Mouse (Mus musculus) hindbrain, embryonic 12.5 days (tissue): Measurements from ENCODE around the gene Spock1. TPM values are rescaled to one million over a fixed set of nuclear protein-coding genes. Genes with fewer than 3 reads are reported as not detected.

ENCODE experiments used
- ATAC-seq: fragments of 200-750 bp; cut with Nextera tagmentation; 2 replicates; pipeline ENCODE4 v1.8.0; 2017; ENCODE audit warnings: moderate TSS enrichment; ENCODE audit not compliant: low FRiP score
- H3K27ac ChIP-seq: fragments of 300-500 bp; sonication (generic); 2 replicates; pipeline ENCODE4 v1.5.1; 2016; ENCODE audit warnings: mild to moderate bottlenecking
- H3K27me3 ChIP-seq: fragments of 300-500 bp; sonication (generic); 2 replicates; pipeline ENCODE4 v1.6.1; 2016; ENCODE audit warnings: mild to moderate bottlenecking
- H3K36me3 ChIP-seq: fragments of 300-500 bp; sonication (generic); 2 replicates; pipeline ENCODE4 v1.6.1; 2016; ENCODE audit warnings: mild to moderate bottlenecking
- H3K4me1 ChIP-seq: fragments of 300-500 bp; sonication (generic); 2 replicates; pipeline ENCODE4 v1.6.1; 2016
- H3K4me2 ChIP-seq: fragments of 300-500 bp; sonication (generic); replicated peaks from 2 replicates; pipeline ENCODE4 v1.6.1; 2016; ENCODE audit warnings: mild to moderate bottlenecking
- H3K4me3 ChIP-seq: fragments of 300-500 bp; sonication (generic); 2 replicates; pipeline ENCODE4 v1.5.1; 2016; ENCODE audit warnings: mild to moderate bottlenecking
- H3K9ac ChIP-seq: fragments of 300-500 bp; sonication (generic); 2 replicates; pipeline ENCODE4 v1.6.1; 2016; ENCODE audit warnings: mild to moderate bottlenecking, moderate library complexity
- H3K9me3 ChIP-seq: fragments of 300-500 bp; sonication (generic); replicated peaks from 2 replicates; pipeline ENCODE4 v1.6.1; 2016; ENCODE audit warnings: mild to moderate bottlenecking
- WGBS: fragments of 180-500 bp; shearing (Covaris S2); methylation state at CpG from one replicate; pipeline ENCODE4 v1.1.7; 2016; 5-methylcytosine and 5-hydroxymethylcytosine counted together
- polyA plus RNA-seq: library from polyadenylated mRNA; unstranded; fragments of >200 nt; fragmentation: Nextera tagmentation; extraction: Ambion mirVana; gene quantifications from 2 replicates; pipeline ENCODE4 v1.2.1, GENCODE M21; 2016

Spock1 gene
- polyA plus RNA-seq, 1 experiment from 2014 or later = 31.2 TPM

GRCm38 (mm10) chr13:57760618-57761017, 147.5 kb downstream of the Spock1 start:
- WGBS = 85% methylated on average over 3 of the region's 3 CpGs
- no peak for ATAC-seq
- H3K4me2 ChIP-seq = no peak overlapping the region
- no peaks in the 10 kb centered on the region for H3K36me3 ChIP-seq
- H3K27ac ChIP-seq = no peak overlapping the region
- H3K27me3 ChIP-seq = no peaks in the 10 kb centered on the region
- H3K4me3 ChIP-seq = no peak overlapping the region
- no peak overlapping the region for H3K9ac ChIP-seq
- H3K9me3 ChIP-seq = no peaks in the 10 kb centered on the region
- H3K4me1 ChIP-seq = peaks cover 5% of the 10 kb centered on the region; the same call in 1 of the 2 replicates

- no peak for ATAC-seq
- H3K9ac ChIP-seq = no peak overlapping the region
- H3K36me3 ChIP-seq = no peaks in the 10 kb centered on the region
- H3K27me3 ChIP-seq = no peaks in the 10 kb centered on the region
- no peak overlapping the region for H3K4me2 ChIP-seq
- H3K27ac ChIP-seq = no peak overlapping the region
- H3K4me3 ChIP-seq = no peak overlapping the region
- 58% methylated on average over 3 of the region's 3 CpGs for WGBS
- no peaks in the 10 kb centered on the region for H3K9me3 ChIP-seq
- H3K4me1 ChIP-seq = peaks cover 5% of the 10 kb centered on the region; the same call in 1 of the 2 replicates
Measured at GRCm38 (mm10) chr13:57756316-57756715, 151.8 kb downstream of the Spock1 start.

DNA sequence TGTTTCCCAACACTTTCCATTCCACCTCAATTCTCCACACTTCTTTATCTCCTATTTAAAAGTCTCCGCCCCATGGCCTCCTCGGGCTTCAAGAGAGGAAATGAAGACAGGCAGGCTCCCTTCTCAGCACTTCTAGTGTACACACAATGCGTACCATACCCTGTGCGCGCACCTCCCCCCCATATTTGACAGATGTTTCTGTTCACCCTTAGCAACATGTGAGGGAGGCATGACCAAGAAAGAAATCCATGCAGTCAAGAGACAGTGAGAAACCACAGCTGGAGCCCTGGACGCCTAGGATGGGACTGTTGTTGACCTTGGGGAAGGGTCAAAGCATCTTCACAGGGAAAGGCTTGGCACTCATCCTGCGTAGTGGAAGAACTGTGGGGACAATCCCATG, 157.3 kb downstream of the Spock1 start:
- Histone ChIP-seq H3K4me3 (no peak overlapping the region), H3K4me1 (0 out of 2 replicates have a peak, but pooled peaks cover 3% of the 10 kb centered on the region), H3K9me3 (peaks cover 5% of the 10 kb centered on the region; the same call in 1 of the 2 replicates), H3K27me3 (no peaks in the 10 kb centered on the region), H3K4me2 (no peak overlapping the region), H3K36me3 (no peaks in the 10 kb centered on the region), H3K9ac (no peak overlapping the region), H3K27ac (no peak overlapping the region)
- no peak for ATAC-seq
- WGBS = 64% methylated on average over 7 of the region's 7 CpGs

- Histone ChIP-seq H3K27me3 (no peaks in the 10 kb centered on the region), H3K9me3 (peaks cover 5% of the 10 kb centered on the region; the same call in 1 of the 2 replicates), H3K4me1 (peaks cover 12% of the 10 kb centered on the region), H3K9ac (no peak overlapping the region), H3K4me3 (no peak overlapping the region), H3K4me2 (no peak overlapping the region), H3K36me3 (no peaks in the 10 kb centered on the region), H3K27ac (no peak overlapping the region)
- WGBS = 78% methylated on average over 3 of the region's 3 CpGs
- ATAC-seq = no peak
Measured at GRCm38 (mm10) chr13:57744667-57745066, 163.5 kb downstream of the Spock1 start.

DNA sequence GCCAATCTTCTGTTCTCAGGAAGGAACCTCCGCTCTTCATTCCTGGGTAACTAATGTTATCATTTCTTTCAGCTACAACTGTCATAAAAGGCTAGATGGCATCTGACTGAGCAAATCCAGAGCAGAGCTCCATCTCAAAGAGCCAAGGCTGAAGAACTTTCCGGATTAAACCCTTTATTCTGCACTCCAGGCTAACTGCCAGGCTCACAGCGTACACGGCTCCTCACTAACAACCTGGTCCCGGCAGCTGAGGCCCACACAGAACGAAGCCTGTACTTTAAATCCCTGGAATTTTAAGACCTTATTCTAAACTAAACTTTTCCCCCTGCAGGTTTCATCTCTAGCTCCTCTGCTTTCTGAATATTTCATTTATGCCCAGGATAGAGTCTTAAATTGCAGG, 166.9 kb downstream of the Spock1 start:
- Histone ChIP-seq H3K36me3 (no peaks in the 10 kb centered on the region), H3K4me3 (no peak overlapping the region), H3K27me3 (no peaks in the 10 kb centered on the region), H3K9me3 (no peaks in the 10 kb centered on the region), H3K9ac (no peak overlapping the region), H3K4me1 (peaks cover 16% of the 10 kb centered on the region), H3K4me2 (no peak overlapping the region), H3K27ac (no peak overlapping the region)
- ATAC-seq = no peak
- 77% methylated on average over 6 of the region's 6 CpGs for WGBS

- Histone ChIP-seq H3K36me3 (no peaks in the 10 kb centered on the region), H3K9me3 (no peaks in the 10 kb centered on the region), H3K4me3 (no peak overlapping the region), H3K4me2 (no peak overlapping the region), H3K27ac (peak overlapping the region; percentile 49), H3K27me3 (no peaks in the 10 kb centered on the region), H3K4me1 (peaks cover 20% of the 10 kb centered on the region), H3K9ac (no peak overlapping the region)
- WGBS = 52% methylated on average over 5 of the region's 5 CpGs
- no peak for ATAC-seq
Measured at GRCm38 (mm10) chr13:57740473-57740872, 167.7 kb downstream of the Spock1 start.

DNA sequence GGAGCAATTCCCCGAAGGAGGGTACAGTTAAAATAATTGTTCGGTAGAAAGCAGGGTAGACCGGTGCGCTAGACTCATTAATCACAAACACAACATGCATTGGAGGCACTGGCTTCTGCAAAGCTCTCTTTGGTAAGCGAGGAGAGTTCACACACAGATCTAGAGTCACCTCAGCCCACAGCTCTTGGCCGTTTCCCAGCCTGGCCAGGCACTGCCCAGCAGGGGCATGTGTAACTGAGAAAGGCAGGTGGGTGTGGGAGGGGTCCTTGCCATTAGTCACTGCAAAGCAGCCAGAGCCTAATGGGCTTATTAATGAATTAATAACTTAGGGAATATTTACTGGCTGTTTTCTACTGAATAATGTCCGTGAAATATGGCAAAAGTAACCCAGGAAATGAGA, 172.1 kb downstream of the Spock1 start:
- no peak for ATAC-seq
- H3K4me1 ChIP-seq = peaks cover 19% of the 10 kb centered on the region
- H3K27ac ChIP-seq = no peak overlapping the region; the same call in 1 of the 2 replicates
- H3K36me3 ChIP-seq = no peaks in the 10 kb centered on the region
- 67% methylated on average over 7 of the region's 7 CpGs for WGBS
- no peaks in the 10 kb centered on the region for H3K27me3 ChIP-seq
- no peaks in the 10 kb centered on the region for H3K9me3 ChIP-seq
- H3K4me2 ChIP-seq = no peak overlapping the region
- H3K9ac ChIP-seq = no peak overlapping the region
- H3K4me3 ChIP-seq = no peak overlapping the region

DNA sequence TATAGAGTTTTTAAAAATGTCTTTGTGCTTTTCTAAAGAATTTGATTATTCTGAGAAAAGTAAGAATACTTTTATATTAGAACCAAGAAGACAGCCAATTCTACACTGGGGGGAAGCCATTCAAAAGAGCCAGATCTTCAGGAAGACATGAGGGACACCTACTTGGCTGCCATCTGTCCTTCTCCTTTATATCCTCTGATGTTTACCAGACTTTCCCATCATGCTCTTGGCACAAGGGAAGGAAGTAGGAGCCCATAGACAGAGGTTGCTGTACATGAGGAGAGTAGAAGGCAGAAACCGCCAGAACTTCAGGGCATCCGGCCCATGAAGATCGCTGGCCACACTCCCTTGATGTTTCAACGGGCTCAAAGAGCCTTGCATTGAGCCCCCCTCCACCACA, 173.6 kb downstream of the Spock1 start:
- H3K9ac ChIP-seq = no peak overlapping the region
- no peak overlapping the region for H3K27ac ChIP-seq
- 90% methylated on average over 4 of the region's 4 CpGs for WGBS
- no peaks in the 10 kb centered on the region for H3K27me3 ChIP-seq
- H3K36me3 ChIP-seq = no peaks in the 10 kb centered on the region
- no peak overlapping the region for H3K4me3 ChIP-seq
- H3K9me3 ChIP-seq = no peaks in the 10 kb centered on the region
- peaks cover 8% of the 10 kb centered on the region for H3K4me1 ChIP-seq
- H3K4me2 ChIP-seq = no peak overlapping the region
- no peak for ATAC-seq

- Histone ChIP-seq H3K27ac (0 out of 2 replicates have a peak overlapping the region, but pooled peaks have one; percentile 3), H3K4me2 (no peak overlapping the region), H3K36me3 (no peaks in the 10 kb centered on the region), H3K27me3 (no peaks in the 10 kb centered on the region), H3K4me3 (no peak overlapping the region), H3K4me1 (peaks cover 8% of the 10 kb centered on the region), H3K9ac (no peak overlapping the region), H3K9me3 (no peaks in the 10 kb centered on the region)
- WGBS = 86% methylated on average over 1 of the region's 1 CpGs
- ATAC-seq = no peak
Measured at GRCm38 (mm10) chr13:57733521-57733920, 174.6 kb downstream of the Spock1 start.

DNA sequence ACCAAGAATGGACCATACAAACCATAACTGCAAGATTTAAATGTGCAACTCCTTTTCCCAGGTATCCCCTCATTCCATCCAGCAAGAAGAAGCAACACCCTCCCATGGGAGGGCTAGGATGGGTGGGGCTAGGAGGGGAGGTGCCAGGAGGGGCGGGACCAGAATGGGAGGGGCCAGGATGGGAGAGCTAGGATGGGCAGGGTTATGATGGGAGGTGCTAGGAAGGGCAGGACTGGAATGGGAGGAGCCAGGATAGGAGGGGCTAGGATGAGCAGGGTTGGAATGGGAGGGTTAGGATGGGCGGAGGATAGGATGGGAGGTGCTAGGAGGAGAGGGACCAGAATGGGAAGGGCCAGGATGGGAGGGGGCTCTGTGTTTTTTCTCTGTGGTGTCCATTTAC, 175.9 kb downstream of the Spock1 start:
- H3K36me3 ChIP-seq = no peaks in the 10 kb centered on the region
- no peak overlapping the region for H3K27ac ChIP-seq
- 52% methylated on average over 2 of the region's 2 CpGs for WGBS
- no peak overlapping the region for H3K4me2 ChIP-seq
- H3K4me3 ChIP-seq = no peak overlapping the region
- H3K4me1 ChIP-seq = peaks cover 5% of the 10 kb centered on the region
- H3K9me3 ChIP-seq = no peaks in the 10 kb centered on the region
- H3K27me3 ChIP-seq = no peaks in the 10 kb centered on the region
- no peak overlapping the region for H3K9ac ChIP-seq
- no peak for ATAC-seq

DNA sequence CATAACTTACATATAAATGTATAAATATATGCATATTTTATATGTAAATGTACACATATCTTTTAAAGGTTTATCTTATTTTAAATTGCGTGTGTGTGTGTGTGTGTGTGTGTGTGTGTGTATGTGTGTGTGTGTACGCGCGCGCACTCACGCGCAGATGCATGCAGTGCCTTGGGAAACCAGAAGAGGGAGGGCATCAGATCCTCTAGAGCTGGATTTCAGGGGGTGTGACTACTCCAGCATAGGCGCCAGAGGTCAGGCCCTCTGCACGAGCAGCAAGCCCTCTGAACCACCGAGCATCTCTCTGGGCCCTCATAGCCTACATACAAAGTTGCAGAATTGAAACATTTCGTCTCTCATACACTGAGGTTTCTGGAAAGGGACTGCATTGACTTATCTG, 180.4 kb downstream of the Spock1 start:
- Histone ChIP-seq H3K4me2 (no peak overlapping the region), H3K4me1 (no peaks in the 10 kb centered on the region), H3K27ac (no peak overlapping the region), H3K36me3 (no peaks in the 10 kb centered on the region), H3K4me3 (no peak overlapping the region), H3K9ac (no peak overlapping the region), H3K27me3 (no peaks in the 10 kb centered on the region), H3K9me3 (no peaks in the 10 kb centered on the region)
- no peak for ATAC-seq
- WGBS = 92% methylated on average over 11 of the region's 11 CpGs

- no peak for ATAC-seq
- WGBS = 90% methylated on average over 7 of the region's 7 CpGs
- no peaks in the 10 kb centered on the region for H3K9me3 ChIP-seq
- no peak overlapping the region for H3K27ac ChIP-seq
- no peak overlapping the region for H3K9ac ChIP-seq
- H3K36me3 ChIP-seq = no peaks in the 10 kb centered on the region
- H3K4me3 ChIP-seq = no peak overlapping the region
- peaks cover 8% of the 10 kb centered on the region; the same call in 1 of the 2 replicates for H3K4me1 ChIP-seq
- H3K27me3 ChIP-seq = no peaks in the 10 kb centered on the region
- no peak overlapping the region for H3K4me2 ChIP-seq
Measured at GRCm38 (mm10) chr13:57726654-57727053, 181.5 kb downstream of the Spock1 start.

DNA sequence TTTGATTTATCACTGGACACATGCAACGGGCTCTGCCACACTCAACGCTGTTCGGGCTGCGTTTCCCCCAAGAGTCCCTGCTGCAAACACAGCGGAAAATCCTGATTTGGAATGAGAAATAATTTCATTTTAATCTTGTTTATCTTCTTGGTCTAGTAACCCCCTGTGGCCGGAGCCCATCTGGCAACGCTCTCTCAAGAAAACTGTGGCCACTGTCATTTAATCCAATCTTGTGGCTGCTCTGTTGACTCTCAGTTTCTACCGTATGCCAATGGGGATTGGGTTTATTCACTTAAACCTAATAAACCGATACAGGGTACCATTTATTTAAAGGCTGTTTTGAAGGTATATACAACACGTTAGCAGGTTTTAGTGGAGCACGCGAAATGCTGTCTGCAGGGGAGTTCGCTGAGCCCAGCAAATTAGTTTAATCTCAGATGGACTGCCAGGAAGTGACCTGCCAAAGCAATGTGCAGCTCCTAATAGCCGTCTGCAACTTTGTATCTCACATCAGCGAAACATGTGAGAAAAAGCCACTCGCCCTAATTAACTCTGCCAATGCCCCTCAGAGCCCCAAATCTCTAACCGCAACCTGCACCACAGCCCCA, 185.7 kb downstream of the Spock1 start:
- no peak overlapping the region for H3K4me2 ChIP-seq
- 0 out of 2 replicates have a peak, but pooled peaks have one; percentile 7 for ATAC-seq
- 70% methylated on average over 17 of the region's 17 CpGs for WGBS
- H3K27me3 ChIP-seq = no peaks in the 10 kb centered on the region
- H3K9ac ChIP-seq = no peak overlapping the region
- no peaks in the 10 kb centered on the region for H3K9me3 ChIP-seq
- no peak overlapping the region for H3K4me3 ChIP-seq
- peaks cover 15% of the 10 kb centered on the region; the same call in 1 of the 2 replicates for H3K4me1 ChIP-seq
- H3K27ac ChIP-seq = peak overlapping the region; percentile 12; the same call in 1 of the 2 replicates
- H3K36me3 ChIP-seq = no peaks in the 10 kb centered on the region
